Mouse (Mus musculus) naive thymus-derived CD4-positive, alpha-beta T cell, adult 5 months (primary cell): ENCODE measurements around the gene Foxred1. TPM values are rescaled to one million over a fixed set of nuclear protein-coding genes. Genes with fewer than 3 reads are reported as not detected.

Experiments used
- polyA plus RNA-seq: library from polyadenylated mRNA; unstranded; fragments of 100-300 nt; shearing (Covaris generic); gene quantifications from one replicate; pipeline ENCODE4 v1.2.1, GENCODE M21; 2017

Foxred1 gene
- polyA plus RNA-seq, result 42.0 TPM

GRCm38 (mm10) chr9:35210542-35211474 is at the start of gene Foxred1:
Gene Foxred1 (minus strand): TSS chr9:35211055.

GRCm38 (mm10) chr9:35199772-35200471 is 10.9 kb downstream of the Foxred1 start, which contains the start of the genes Srpr and Tirap:
Gene Srpr (plus strand): TSS chr9:35200175.
Gene Tirap (minus strand): TSS chr9:35200291.

DNA sequence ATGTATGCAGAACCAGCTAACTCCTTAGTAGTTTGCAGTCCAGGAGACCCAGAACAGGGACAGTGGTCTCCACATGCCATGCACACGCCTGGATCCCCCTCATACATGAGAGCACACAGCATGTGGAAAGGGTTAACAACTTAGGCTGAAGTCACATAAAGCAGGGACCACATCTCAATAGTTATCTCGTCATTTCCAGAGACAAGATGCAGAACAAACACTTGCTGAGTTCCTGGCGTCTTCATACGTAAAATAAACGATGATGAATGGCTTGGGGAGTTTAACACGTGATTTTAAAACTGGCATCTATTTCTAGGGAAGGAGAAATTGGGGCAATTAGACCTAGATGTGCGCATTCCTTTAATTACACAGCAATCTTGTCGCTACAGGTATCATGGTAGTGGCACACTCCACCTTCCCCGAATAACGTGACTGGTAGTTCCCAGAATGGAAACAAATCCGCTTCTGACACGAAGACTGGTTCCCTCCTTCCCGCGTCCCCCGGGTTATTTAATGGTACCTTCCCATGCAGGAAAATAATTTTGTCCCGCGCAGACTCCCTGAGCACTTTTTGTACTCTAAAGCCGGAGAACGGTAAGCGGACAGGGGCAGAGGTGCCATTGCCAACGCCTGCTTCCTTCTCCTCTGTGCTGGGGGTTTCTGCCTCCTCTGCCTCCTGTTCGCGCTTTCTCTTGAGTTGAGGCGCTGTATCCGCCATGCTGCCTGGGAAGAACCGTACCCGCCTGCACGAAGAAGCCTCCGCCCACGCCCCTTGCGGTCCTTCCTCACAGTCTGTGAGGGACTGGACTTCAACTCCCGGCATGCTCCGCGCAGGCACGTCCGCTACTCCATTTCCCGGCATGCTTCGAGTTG is 35.4 kb downstream of the Foxred1 start, which contains the start of gene Dcps:
Dcps (minus strand) TSS at position 811 of the 873 bp plus-strand sequence.

Other genes with a start within 250 kb of the Foxred1 start
- gene St3gal4, start 91.8 kb downstream of the Foxred1 start, polyA plus RNA-seq, result 24.3 TPM
- 46.7 TPM for gene Dcps, start 35.0 kb downstream of the Foxred1 start, polyA plus RNA-seq
- 134 TPM for gene Srpr, start 10.9 kb downstream of the Foxred1 start, polyA plus RNA-seq
- gene Tirap, start 10.8 kb downstream of the Foxred1 start, polyA plus RNA-seq, result 4.2 TPM
- gene Fam118b, start 56.8 kb upstream of the Foxred1 start, polyA plus RNA-seq, result 19.1 TPM
- 50.2 TPM for gene Rpusd4, start 56.8 kb upstream of the Foxred1 start, polyA plus RNA-seq
- gene Cdon, start 210.1 kb upstream of the Foxred1 start, polyA plus RNA-seq, result 11.9 TPM